Mouse (Mus musculus) B cell, adult 62 days (primary cell): ENCODE data around the gene Dcxr. TPM values are rescaled to one million over a fixed set of nuclear protein-coding genes. Genes with fewer than 3 reads are reported as not detected.

Source experiments
- total RNA-seq: library from RNA; stranded (reverse); gene quantifications from 4 replicates; pipeline ENCODE4 v1.2.4, GENCODE M21; 2023

Gene Dcxr
- 13.4 to 18.0 TPM (median 16.8 TPM) in 4 replicates for total RNA-seq

DNA sequence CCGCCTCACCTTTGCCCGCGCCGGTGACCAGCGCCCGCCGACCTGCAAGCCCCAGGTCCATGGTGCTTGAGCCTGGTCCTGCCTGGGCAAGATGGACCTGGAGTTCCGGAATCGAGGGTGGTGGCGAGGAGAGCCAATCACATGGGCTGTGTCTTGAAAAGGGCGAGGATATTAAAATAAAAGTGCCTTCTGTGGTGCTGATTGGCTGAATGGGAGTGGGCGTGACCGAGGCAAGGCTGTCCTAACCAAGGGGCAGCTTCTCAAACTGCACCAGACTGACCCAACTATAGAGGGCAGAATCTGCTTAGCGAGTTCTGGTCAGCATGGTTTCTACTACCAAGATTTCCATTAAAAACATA, at the start of gene Dcxr:
Dcxr (minus strand) TSS at position 113 of the 359 bp plus-strand sequence.

DNA sequence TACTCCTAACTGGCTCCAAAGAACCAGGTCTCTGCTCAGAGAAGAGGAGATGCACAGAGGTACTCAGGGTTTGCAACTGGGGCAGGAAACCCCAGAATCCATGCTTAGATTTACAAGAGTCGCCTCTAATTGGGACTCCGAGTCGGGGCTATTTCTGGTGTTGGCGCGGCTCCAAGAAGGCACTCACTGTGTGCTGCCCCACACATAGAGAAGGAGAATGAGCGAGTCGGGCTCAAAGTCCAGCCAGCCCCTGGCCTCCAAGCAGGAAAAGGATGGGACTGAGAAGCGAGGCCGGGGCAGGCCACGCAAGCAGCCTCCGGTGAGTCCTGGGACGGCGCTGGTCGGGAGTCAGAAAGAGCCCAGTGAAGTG, 35.6 kb upstream of the Dcxr start, which contains the start of gene Hmga1b:
Hmga1b (plus strand) TSS at position 123 of the 370 bp plus-strand sequence.

DNA sequence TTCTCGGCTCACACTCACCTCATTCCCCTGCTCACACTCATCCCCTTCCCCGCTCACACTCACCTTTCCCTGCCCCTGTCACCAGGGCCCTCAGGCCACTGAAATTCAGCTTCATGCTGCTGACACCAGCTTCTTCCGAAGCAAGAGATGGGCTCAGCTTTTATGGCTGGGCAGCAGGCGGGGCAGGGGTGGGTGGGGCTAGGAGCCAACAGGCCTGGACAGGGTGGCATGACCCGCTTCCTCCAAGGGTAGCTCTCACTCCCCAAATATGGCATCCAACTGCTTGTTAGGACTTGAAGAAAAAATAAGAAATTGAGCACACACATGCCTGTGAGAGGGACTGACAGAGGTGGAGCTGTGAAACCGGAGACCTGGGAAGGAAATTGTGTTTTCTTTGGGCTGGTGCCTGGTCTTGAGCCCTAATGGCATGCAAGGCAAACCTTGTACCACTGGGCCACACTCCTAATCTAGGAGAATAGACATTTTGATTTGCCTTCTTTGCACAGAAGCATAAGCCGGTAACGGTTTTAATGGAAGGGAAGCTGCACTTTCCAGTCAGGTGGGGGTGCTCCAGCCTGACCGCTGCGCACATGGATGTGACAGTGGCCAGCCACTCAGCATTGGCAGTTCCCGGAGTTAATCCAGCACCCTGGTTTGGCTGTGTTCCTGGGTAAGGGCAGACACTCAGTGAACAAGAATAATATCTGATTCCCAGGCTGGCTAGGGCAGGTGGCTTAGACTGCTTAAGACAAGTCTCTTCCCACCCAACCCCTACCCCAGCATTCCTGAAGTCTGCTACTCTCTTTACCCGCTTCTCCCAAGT, 5.0 kb upstream of the Dcxr start, which contains the start of gene Cbr2:
Cbr2 (minus strand) TSS at position 257 of the 823 bp plus-strand sequence.

DNA sequence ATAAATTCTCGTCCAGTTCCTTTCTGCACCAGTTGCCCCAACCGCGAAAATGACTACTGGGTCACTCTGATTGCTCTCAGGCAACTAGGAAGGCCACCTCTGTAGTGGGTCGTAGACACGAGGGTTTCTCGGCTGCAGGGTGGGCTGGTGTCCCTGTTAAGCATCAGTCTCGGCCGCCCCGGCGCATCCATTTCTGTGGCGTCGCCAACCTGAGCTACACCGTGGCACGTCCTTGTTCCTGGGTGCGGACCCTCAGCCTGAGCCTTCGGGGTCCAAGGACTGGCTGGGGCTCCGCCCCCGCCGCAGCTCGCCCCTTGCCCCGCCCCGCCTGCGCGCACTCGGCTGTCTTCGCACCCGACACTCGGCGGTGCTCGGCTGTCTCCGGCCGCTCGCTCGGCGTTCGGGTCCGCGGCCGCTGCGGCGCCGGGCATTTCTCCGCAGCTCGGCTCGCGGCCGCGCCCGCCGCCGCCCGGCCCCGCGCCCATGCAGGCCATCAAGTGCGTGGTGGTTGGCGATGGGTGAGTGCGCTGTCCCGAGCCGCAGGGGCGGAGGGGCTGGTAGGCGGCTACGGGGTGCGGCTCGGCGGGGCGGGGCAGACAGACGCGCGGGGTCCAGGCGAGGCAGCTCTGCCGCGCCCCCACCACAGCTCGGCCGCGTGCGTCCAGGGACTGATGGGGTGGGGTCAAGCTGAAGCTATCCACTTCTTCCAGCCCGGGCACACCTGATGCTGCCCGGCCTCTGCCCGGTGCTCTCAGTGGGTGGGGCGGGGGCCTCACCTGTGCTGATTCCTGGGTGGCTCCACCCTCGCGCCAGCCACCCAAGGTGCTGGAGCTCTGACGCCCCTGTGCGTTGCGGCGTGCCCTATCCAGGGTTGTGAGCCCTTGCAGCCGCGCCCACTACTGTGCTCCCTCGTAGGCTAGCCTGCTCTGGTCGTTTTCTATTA, 5.7 kb downstream of the Dcxr start, which contains the start of gene Rac3:
Rac3 (plus strand) TSS at position 347 of the 943 bp plus-strand sequence.

DNA sequence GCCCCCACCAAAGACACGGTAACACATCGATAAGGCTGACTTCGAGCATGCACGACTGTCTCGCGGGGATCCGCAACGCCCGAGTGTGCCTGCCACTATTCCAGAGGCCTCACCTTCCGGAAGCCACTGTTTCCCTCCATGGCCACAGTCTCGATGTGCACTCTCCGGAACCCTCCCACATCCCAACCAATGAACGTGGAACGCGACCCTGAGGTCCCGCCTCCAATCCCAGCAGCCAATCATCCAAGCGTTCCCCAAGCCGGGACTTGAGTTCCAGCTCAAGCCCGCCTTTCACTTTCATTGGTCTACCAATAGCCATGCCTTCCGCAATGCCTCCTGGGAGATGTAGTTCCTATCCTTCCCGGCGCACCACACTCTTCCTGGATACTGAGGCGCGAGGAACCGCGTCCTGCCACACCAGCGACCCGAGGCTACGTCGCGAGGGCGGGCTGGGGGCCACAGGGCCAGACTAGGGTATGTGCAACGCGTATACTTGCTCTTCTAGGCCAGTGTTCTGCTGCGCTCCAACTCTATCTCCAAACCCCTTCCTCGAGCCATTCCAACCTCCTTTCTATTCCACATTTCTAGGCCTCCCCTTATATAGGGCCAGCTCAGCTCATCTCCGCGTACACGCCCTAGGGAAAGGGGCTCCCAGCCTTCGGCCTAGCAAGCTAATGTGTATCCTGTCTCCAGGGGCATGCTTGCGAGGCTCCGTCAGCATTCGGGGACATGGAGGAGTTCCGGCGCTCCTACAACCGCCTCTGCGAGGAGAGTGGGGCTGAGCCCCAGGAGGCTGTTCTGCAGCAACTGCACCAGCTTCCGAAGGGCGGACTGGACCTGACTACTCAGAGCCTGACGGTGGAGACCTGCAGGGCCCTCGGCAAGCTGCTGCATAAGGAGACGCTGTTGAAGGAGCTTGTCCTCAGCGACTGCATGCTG, 13.2 kb downstream of the Dcxr start, which contains the start of the genes Cenpx and Lrrc45:
Cenpx (minus strand) TSS at position 159 of the 939 bp plus-strand sequence.
Lrrc45 (plus strand) TSS at position 346 of the 939 bp plus-strand sequence.

Other genes starting within 250 kb of the Dcxr start
- gene Mrpl12, start 242.7 kb downstream of the Dcxr start, total RNA-seq, result 31.5 to 40.7 TPM (median 34.0 TPM) in 4 replicates
- 12.3 to 14.2 TPM (median 13.2 TPM) in 4 replicates for gene Slc25a10, start 235.4 kb downstream of the Dcxr start, total RNA-seq
- not detected in 4 replicates for gene Gcgr, start 196.6 kb downstream of the Dcxr start, total RNA-seq
- gene Mcrip1, start 177.6 kb downstream of the Dcxr start, total RNA-seq, result 38.2 to 45.1 TPM (median 40.3 TPM) in 4 replicates
- not detected in 4 replicates for gene Ppp1r27, start 176.1 kb downstream of the Dcxr start, total RNA-seq
- gene P4hb, start 154.0 kb downstream of the Dcxr start, total RNA-seq, result 147 to 174 TPM (median 161 TPM) in 4 replicates
- gene Arhgdia, start 145.7 kb downstream of the Dcxr start, total RNA-seq, result 511 to 532 TPM (median 521 TPM) in 4 replicates
- gene Alyref, start 128.9 kb downstream of the Dcxr start, total RNA-seq, result 140 to 161 TPM (median 155 TPM) in 4 replicates
- gene Anapc11, start 128.9 kb downstream of the Dcxr start, total RNA-seq, result 39.9 to 45.2 TPM (median 44.4 TPM) in 4 replicates
- gene Npb, start 118.8 kb downstream of the Dcxr start, total RNA-seq, result not detected in 4 replicates
- gene Pcyt2, start 109.3 kb downstream of the Dcxr start, total RNA-seq, result 101 to 110 TPM (median 102 TPM) in 4 replicates
- 95.8 to 118 TPM (median 106 TPM) in 4 replicates for gene Sirt7, start 102.0 kb downstream of the Dcxr start, total RNA-seq
- 66.1 to 75.4 TPM (median 73.7 TPM) in 4 replicates for gene Mafg, start 93.7 kb downstream of the Dcxr start, total RNA-seq
- gene Pycr1, start 83.5 kb downstream of the Dcxr start, total RNA-seq, result 0.81 to 4.3 TPM (median 1.4 TPM) in 4 replicates
- gene Myadml2, start 79.1 kb downstream of the Dcxr start, total RNA-seq, result 1.5 to 2.0 TPM in 2 of 4 replicates, not detected in the others
- gene Notum, start 66.1 kb downstream of the Dcxr start, total RNA-seq, result not detected in 4 replicates
- gene Aspscr1, start 54.3 kb downstream of the Dcxr start, total RNA-seq, result 95.9 to 114 TPM (median 110 TPM) in 4 replicates
- 26.6 to 39.0 TPM (median 29.3 TPM) in 4 replicates for gene Cenpx, start 13.5 kb downstream of the Dcxr start, total RNA-seq
- 36.7 to 47.4 TPM (median 37.6 TPM) in 4 replicates for gene Lrrc45, start 13.4 kb downstream of the Dcxr start, total RNA-seq
- 0.86 TPM in 1 of 4 replicates, not detected in the others for gene Rac3, start 5.8 kb downstream of the Dcxr start, total RNA-seq
- gene Cbr2, start 4.8 kb upstream of the Dcxr start, total RNA-seq, result not detected in 4 replicates
- gene Hmga1b, start 35.5 kb upstream of the Dcxr start, total RNA-seq, result 33.4 to 46.4 TPM (median 42.5 TPM) in 4 replicates
- 12.1 to 16.6 TPM (median 12.6 TPM) in 4 replicates for gene Rfng, start 56.9 kb upstream of the Dcxr start, total RNA-seq
- gene Gps1, start 57.0 kb upstream of the Dcxr start, total RNA-seq, result 70.3 to 87.1 TPM (median 75.6 TPM) in 4 replicates
- 49.8 to 57.3 TPM (median 53.2 TPM) in 4 replicates for gene Dus1l, start 69.1 kb upstream of the Dcxr start, total RNA-seq
- gene Fasn, start 97.3 kb upstream of the Dcxr start, total RNA-seq, result 117 to 130 TPM (median 124 TPM) in 4 replicates
- 0.54 to 1.0 TPM (median 0.88 TPM) in 4 replicates for gene Ccdc57, start 205.6 kb upstream of the Dcxr start, total RNA-seq
- gene Slc16a3, start 221.2 kb upstream of the Dcxr start, total RNA-seq, result 0.95 to 1.4 TPM (median 1.3 TPM) in 4 replicates